Mouse (Mus musculus) urinary bladder, postnatal 36 days (tissue): ENCODE measurements around the gene Aldh2.
"Not testable (repeated sequence)": the region's sequence is repeated elsewhere in the genome, so short reads cannot be mapped to it uniquely, and the experiment has no call there.

Source experiments
- DNase-seq, 2 experiments: peaks; one replicate each; pipeline ENCODE4 v3.0.0; 2022; ENCODE audit warnings: low spot score in 2 of 2, mixed read lengths in 1 of 2

Aldh2 gene

GRCm38 (mm10) chr5:121593451-121594401, at the start of gene Aldh2:
TSS of gene Aldh2 (minus strand) at chr5:121593824.
- DNase-seq = peak; percentile 68 to 88

DNA sequence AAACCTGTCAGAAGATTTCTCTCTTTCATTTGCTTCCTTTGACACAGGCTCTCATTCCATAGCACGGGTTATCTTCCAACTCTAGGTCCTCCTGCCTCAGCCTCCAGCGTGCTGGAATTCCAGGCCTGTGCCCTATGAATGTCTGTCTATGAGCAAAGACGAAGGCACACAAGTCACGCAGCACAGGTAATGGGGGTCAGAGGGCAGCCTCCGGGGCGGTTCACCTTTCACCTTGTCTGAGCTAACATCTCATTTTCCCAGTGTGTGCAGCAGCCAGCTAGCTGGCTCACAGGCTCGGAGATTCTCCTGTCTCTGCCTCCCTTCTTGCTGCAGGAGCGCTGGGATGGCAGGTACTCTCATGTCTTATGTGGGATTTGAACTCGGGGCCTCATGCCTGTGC, 46.0 kb upstream of the Aldh2 start:
- no peak for DNase-seq

- no peak for DNase-seq
Measured at GRCm38 (mm10) chr5:121637296-121637695, 43.7 kb upstream of the Aldh2 start.

DNA sequence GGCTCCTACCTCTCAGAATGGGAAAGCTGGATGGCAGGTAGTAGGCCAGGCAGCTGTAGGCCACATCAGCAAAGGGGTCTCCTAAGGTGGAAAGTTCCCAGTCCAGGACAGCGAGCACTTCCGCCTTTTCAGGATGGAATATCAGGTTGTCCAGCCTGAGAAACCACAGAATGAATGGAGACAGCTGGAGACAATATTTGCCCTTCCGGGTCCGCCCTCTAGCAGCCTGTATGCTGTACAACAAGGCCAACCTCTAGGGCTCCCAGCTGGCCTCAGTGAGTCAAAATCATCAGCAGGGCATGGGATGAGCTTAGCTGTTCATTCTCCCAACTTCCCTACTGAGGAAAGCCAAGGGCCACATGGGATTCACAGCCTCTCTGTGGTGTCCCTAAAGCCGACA, 41.0 kb upstream of the Aldh2 start:
- no peak for DNase-seq

- DNase-seq = no peak
Measured at GRCm38 (mm10) chr5:121632804-121633203, 39.2 kb upstream of the Aldh2 start.

GRCm38 (mm10) chr5:121631106-121631647, 37.6 kb upstream of the Aldh2 start:
- not testable (repeated sequence) for DNase-seq

- peak; percentile 52 to 71 for DNase-seq
Measured at GRCm38 (mm10) chr5:121627871-121628270, 34.2 kb upstream of the Aldh2 start.

DNA sequence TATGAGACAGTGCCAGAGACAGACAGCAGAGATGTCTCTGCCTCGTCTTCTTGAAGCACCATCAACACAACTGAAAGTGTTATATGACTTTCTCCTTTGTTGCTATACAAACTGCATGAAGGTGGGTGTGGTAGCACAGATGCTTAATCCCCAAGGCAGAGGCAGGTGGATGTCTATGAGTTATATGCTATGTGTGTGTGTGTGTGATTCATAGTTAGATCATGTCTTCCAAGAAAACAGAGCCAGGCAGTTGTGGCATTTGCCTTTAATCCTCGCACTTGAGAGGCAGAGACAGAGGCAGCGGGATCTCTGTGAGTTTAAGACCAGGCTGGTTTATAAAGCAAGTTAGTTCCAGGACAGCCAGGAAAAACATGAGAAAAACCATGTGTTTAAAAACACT, 29.6 kb upstream of the Aldh2 start:
- no peak for DNase-seq

DNA sequence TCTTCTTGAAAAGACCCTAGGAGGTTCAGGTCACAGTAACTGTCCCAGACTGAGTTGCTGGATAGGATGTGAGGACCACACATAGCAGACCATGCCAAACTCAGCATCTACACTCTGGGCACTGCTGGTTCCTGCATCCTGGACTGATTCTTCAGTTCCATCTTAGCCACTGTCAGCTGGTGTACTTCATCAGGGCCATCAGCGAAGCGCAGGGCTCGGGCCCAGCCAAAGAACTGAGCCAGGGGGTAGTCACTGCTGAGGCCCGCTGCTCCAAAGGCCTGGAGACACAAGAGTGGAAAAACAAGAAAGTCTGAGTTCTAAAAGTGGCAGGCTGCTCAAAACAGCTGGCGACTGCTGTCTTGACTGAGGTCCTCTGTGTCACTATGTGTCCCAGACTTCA, 27.5 kb upstream of the Aldh2 start:
- no peak for DNase-seq

DNA sequence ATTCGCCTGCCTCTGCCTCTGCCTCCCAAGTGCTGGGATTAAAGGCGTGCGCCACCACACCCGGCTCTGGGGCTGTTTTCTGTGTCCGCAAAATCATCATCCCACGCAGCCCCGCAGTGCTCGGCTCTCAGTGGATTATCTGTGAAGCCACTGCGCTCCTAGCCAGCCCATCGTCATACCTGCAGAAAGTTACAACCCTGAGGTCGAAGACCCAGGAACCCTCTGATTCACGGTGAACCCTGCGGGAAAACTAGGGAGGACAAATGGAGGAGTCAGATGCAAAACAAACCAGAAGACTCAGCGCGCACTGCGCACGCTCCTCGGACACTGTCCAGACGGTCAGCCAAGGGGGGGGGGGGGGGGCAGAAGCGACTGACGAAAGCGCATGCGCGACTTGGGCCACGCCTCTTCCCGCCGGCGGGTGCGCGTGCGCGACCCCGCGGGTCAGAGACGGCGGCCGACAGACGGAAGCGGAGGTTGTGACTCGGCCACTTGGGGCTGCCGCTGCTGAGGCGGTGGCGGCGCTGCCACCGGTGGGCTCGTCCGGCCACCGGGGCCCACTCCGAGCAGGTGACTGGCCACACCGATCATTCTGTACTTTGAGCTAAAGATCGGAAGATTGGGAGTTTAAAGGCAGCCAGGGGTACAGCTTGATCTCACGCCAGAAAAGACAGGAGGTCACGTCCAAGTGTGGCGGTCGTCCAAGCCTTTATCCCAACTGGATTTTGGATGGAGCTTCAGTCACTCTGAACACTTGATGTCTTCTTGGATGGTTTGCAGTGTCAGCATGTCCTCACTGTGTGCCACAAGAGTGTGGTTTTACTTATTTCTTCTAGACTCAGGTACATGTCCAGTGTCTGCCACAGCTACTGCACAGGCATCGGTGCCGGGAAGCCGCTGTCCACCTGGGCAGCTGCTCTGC, 25.2 kb upstream of the Aldh2 start, which contains the start of gene Acad12:
Acad12 (minus strand) TSS at position 347 of the 922 bp plus-strand sequence.
- peak; percentile 72 to 86 for DNase-seq

- not testable (repeated sequence) for DNase-seq
Measured at GRCm38 (mm10) chr5:121614921-121615320, 21.3 kb upstream of the Aldh2 start.

GRCm38 (mm10) chr5:121612036-121612435, 18.4 kb upstream of the Aldh2 start:
- no peak for DNase-seq

GRCm38 (mm10) chr5:121609556-121610135, 16.0 kb upstream of the Aldh2 start:
- not testable (repeated sequence) for DNase-seq

DNA sequence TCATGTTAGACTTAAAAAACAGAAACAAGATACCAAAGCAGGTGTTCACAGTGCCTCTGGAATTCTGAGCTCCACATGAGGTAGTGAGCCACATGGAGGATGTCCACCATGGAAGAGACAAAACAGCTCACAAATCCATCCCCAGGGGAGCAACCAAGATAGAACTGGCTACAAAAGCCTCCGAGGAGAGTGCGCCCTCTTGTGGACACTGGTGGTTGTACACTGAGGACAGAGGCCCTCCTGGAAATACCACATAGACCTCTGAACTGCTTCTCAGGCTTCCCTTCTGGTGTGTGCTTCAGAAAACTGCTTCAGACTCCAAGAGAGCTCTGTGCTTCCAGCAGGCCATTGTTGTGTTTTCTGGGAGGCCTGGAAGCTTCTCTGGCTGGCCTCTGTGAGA, 12.5 kb upstream of the Aldh2 start:
- DNase-seq = peak; percentile 62 to 78

- not testable (repeated sequence) for DNase-seq
Measured at GRCm38 (mm10) chr5:121603815-121604214, 10.2 kb upstream of the Aldh2 start.

DNA sequence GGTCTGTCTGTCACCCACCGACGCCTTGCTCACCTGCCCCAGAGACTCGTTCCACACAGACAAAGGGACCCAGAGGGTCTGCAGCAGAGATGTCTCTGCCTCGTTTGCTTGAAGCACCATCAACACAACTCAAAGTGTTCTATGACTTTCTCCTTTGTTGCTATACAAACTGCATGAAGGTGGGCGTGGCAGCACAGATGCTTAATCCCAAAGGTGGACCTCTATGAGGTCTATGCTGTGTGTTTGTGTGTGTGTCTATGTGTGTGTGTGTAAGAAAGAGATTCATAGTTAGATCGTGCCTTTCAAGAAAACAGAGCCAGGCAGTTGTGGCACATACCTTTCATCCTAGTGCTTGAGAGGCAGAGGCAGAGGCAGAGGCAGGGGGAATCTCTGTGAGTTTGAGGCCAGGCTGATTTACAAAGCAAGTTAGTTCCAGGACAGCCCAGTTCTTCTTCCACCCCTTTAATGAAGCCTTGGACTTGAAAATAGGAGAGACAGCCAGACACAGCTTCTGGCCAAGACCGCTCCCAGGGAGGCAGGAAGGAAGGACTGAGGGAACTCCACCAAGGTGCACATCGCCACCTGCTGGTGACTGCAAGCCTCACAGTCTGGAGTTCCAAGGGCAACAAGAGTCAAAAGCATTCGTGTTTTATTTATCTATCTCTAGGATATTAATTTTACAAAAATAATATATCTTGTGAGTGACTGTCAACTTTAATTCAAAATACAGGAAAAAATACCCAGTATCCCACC, 8.1 kb upstream of the Aldh2 start:
- peak; percentile 82 to 93 for DNase-seq

DNA sequence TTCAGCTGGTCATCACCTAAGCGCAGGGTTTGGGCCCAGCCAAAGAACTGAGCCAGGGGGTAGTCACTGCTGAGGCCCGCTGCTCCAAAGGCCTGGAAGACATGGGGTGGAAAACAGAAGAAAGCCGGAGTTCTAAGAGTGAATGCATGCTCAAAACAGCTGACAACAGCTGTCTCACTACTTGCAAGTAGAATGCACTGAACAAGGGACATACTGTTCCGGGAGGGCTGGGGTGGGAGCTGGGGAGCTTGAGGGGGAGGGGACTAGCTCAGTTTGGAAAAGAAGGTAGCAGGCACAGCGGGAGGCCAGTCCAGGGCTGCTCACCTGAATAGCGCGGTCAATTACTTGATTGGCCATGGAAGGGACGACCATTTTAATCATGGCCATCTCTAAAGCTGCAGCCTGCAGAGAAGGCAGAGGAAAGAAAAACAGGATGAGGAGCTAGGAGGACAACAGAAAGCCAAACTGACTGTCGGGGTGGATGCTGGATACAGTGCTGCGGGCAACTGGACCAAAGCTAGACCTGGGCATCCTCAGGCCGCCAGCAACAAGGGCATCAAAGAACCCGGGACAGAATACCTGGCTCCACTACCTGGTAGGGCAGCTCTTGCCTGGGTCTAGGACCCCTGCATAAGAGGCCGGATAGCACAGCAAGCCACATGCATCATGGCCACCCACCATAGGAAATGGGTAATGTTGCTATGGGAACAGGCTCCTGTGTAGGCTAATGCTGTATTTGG, 5.4 kb upstream of the Aldh2 start:
- no peak for DNase-seq

- DNase-seq = no peak
Measured at GRCm38 (mm10) chr5:121597991-121598537, 4.4 kb upstream of the Aldh2 start.

DNA sequence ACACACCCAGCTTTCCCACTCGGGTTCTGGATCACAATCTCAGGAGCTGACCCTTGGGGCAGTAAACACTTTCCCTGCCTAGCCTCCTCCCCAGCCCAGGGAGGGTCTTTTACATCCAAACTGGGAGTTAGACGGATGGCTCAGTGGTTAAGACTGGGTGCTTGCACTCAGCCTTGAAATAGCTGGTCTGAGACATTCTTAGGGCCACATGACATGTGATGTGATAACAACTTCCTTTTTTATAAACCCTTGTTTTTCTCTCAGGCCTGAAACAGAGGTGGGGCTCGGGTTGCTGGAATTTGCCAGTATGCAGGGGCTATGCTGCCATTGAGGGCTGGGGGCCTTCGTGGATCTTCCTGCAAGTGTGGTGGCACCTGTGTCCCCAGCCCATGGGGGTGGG, 3.7 kb upstream of the Aldh2 start:
- DNase-seq = no peak

- no peak for DNase-seq
Measured at GRCm38 (mm10) chr5:121596226-121596625, 2.6 kb upstream of the Aldh2 start.
